Mouse (Mus musculus) inflammation-experienced regulatory T-cells, adult 16 weeks (primary cell): ENCODE data around the gene Prss47. TPM values are rescaled to one million over a fixed set of nuclear protein-coding genes. Genes with fewer than 3 reads are reported as not detected.

Experiments
- polyA plus RNA-seq: library from polyadenylated mRNA; unstranded; fragments of 100-300 nt; shearing (Covaris generic); gene quantifications from one replicate; pipeline ENCODE4 v1.2.1, GENCODE M21; 2017

Gene Prss47
- not detected for polyA plus RNA-seq

GRCm38 (mm10) chr13:65052660-65053059 is at the start of gene Prss47:
TSS of gene Prss47 (minus strand) at chr13:65052760.

GRCm38 (mm10) chr13:65032758-65033157 is 19.8 kb downstream of the Prss47 start, which contains the start of gene Spata31d1c:
TSS of gene Spata31d1c (plus strand) at chr13:65033058.

Other genes with a start within 250 kb of the Prss47 start
- gene Cntnap3, start 148.8 kb downstream of the Prss47 start, polyA plus RNA-seq: not detected
- gene Spata31, start 135.4 kb downstream of the Prss47 start, polyA plus RNA-seq: not detected
- gene Spata31d1c, start 19.7 kb downstream of the Prss47 start, polyA plus RNA-seq: not detected
- gene Mfsd14b, start 60.2 kb upstream of the Prss47 start, polyA plus RNA-seq: 30.9 TPM
- not detected for gene Olfr465-ps1, start 85.3 kb upstream of the Prss47 start, polyA plus RNA-seq
- gene Olfr466, start 97.5 kb upstream of the Prss47 start, polyA plus RNA-seq: 0.07 TPM
- gene Nlrp4f, start 153.2 kb upstream of the Prss47 start, polyA plus RNA-seq: not detected
- not detected for gene Gm10775, start 206.8 kb upstream of the Prss47 start, polyA plus RNA-seq
- gene Zfp369, start 226.1 kb upstream of the Prss47 start, polyA plus RNA-seq: 18.6 TPM